Mouse (Mus musculus) testis, postnatal 14 days (tissue): ENCODE results near the gene Lsm5.

Source experiments
- DNase-seq: peaks from one replicate; pipeline ENCODE4 v3.0.0; 2021; ENCODE audit warnings: low spot score

The Lsm5 gene

DNA sequence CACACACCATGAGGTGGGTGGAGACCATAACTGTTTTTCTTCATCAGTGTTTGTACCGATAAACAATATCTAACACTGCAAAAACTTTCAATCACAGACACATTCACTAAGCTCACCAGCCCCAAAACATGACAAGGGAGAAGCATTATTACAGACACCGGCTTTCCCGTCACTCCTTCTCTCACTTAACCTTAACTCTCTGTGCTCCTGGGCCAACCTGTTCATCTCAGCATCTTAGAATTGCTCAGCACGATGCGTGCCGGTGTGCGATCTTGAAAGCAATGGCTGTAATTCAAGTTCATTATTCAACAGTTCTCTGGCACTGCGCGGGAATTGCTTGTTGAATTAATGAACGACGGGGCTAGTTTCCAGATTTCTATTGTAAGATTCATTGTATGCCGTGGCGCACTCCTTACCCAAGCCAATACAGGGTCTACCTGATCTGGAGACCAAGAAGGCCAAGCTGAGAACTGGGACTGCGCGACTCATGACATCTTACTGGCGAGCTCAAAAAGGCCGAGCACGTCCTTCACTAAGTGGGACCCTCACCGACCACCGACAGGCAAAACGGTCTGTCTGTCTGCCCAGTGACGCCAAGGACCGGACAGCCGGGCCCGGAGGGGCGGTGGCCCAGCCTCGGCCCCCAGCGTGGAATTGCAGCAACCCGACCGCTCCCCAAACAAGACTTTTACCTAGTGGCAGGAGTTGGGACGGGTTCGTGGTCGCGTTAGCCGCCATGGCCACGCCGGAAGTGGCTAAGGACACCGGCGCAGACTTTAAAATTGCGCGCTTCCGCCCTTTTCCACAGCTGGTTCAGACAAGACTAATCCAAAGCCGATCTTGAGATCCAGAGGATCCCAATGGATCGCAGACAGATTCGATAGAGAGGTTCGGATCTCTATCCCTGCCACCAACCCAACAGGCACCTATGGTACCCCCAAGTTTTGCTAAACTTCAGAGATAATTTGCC is at the start of gene Lsm5:
Lsm5 (minus strand) TSS at position 780 of the 970 bp plus-strand sequence.
- peak; percentile 86 for DNase-seq

DNA sequence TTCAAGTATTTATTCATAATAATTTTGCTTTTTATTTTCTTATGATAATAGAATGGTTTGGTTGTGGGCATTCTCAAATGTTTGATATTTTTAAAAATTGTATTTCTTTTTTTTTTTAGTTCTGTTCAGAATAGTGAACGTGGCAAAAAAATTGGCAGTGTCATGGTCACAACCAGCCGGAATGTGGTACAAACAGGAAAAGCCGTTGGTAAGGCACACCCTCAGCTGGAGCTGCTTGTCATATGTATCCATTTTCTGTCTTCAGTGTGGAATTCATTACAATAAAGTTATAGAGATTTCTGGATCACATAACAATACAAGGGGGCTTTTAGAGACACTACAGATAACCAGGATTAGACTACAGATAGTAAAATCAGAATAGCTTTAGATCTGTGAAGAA is 49.2 kb upstream of the Lsm5 start:
- no peak for DNase-seq

DNA sequence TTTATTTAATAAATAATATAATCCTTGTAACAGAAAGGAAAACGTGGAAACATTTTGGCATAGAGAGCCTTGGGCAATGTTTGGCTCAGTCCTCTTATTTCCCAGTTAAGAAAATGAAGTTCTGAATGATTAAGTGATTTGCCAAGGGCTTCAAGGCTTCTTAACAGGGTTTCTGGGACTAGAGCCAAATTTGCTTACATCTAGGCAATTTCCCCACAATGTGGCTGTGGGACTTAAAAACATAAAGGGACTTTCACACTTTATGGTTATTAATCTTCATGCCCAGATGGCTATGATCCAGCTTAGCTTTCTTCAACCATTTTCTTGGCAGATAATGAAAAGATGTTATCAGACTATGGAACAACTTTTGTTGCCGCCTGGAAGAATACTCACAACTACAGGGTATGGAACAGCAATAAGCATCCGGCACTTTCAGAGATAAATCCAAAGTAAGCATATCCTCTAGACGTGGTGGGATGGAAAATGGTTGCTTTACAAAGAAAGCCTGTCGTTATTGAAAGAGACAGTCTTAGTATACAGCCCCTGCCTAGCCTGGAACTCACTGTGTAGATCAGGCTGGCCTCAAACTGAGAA is 41.5 kb upstream of the Lsm5 start:
- no peak for DNase-seq

DNA sequence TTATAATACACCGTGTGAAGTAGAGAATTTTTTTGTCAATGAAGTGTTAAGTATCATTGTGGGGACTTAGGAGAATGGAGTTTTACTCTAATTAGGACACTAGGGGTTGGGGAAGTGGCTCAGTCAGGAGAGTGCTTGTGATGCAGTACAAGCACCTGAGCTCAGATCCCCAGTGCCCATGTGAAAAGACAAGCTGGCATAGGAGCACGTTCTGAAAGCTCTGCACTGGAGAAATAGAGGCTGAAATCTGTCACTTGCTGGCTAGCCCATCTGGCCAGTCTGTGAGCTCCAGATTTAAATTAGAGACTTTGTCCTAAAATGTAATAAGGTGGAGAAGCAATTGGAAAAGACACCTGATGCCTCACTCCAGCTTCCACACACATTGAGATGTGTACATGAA is 28.0 kb upstream of the Lsm5 start:
- no peak for DNase-seq

DNA sequence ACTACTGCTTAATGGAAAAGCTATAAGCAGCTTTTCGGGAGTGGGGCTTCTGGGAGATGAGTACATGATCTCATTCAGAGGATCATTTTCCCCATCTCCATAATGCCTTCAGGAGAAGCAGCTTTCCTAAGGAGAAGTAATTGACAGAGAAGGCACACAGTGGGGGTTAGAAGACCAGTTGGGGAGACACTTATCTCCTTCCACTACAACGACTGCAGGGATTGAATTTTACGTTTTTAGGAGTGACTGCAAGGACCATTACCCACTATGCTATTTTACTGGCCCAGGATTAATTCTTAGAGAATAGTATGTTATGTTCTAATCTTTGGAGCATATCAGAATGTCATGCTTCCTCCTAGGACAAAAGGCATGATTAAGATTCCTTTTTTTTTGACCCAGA is 16.4 kb upstream of the Lsm5 start:
- DNase-seq = no peak

DNA sequence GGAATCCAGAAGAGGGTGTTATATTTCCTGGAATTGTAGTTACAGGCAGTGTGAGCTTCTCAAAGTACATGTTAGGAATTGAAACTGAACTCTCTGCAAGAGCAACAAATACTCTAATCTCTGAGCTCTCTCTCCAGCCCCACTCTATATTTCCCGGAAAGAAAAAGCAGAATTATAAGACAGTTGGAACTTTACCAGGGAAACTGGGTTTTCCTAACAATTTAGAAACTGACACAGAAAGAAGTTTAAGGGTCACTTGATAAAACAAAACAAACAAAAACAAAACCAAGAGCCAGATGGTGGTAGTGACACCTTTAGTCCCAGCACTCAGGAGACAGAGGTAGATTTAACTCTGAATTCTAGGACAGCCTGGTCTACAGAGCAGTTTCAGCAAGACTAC is 14.6 kb upstream of the Lsm5 start:
- DNase-seq = no peak

DNA sequence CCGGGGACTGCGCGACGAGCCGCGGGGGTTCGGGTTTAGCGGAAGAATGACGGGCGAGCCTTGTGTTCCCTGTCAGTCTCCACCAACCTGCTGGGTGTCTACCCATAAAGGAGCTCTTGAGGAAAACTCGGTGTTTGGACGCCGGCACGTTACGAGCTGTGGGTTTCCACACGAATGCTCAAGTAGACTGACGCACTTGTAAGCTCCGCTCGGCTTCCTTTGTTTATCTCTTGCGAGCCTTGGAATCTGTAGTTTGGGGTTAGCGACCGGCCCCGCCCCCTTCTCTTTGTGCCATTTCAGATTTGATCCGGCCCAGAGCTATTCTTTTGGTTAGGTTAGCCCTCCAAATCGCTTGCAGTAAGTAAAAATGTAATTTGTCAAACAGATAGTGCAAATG is 10.8 kb upstream of the Lsm5 start:
- DNase-seq = no peak

DNA sequence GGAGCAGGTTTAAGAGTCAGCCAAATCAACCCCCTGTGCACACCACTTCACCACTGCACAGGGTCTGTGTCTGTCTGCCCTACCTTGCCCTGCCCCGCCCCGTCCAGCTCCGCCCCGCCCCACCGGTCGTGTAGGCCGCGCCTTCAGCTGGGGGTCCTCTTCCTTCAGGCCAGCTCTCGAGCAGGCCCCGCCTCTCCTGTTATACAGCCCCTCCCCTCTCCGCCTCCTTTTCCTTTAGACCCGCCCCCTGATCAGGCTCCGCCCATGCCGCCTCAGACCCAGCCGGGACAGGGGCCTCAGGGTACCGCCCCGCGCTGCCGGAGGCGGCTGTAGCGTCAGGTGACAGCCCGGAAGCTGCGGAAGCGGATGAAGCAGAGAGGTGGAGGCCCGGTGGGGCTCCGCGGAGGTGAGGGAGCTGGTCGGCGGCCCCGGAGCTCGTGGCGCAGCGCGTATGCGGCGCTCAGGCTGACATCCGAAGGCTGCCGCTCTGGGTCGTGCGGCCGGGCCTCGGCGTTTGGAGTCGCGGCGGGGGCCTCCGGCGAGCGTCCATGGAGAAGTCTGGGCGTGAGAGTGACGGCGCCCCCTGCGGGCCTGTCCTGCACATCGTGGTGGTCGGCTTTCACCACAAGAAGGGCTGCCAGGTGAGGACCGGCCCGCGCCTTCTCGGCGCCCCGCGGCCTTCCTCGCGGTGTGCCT is 10.2 kb upstream of the Lsm5 start, which contains the start of gene Avl9:
Avl9 (plus strand) TSS at position 326 of the 696 bp plus-strand sequence.
- peak; percentile 99 for DNase-seq

DNA sequence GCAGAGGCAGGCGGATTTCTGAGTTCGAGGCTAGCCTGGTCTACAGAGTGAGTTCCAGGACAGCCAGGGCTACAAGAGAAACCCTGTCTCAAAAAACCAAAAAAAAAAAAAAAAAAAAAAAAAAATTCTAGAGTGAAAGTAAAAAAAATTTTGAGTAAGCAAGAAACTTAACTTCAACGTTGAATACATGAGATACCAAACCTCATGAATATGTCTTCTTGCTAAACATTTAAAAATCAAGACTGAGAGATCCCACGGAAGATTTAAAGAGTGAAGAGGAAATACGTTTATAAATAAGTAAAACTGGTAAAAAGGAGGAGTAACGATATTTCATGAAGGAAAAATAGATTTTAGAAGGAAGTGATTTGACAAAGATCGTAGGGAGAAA is 9.7 kb upstream of the Lsm5 start:
- DNase-seq = no peak

DNA sequence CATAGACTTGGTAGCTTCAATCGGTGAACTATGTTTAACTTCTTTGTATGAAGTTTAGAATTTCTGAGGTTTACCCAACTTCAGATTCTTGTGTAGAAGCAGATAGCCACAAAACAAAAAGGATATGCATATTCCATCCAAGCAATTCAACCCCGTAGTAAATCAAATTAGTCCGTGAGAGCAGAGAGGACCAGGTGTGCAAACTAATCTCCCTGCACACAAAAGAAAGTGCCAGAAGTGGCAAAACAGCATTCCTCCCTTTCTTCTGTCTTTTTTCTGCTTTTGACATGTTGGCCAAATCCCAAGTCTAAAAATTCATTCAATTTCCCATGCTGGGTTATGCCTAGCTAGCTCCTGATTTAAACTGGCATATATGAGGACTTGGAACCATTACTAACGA is 12.1 kb downstream of the Lsm5 start:
- no peak for DNase-seq

DNA sequence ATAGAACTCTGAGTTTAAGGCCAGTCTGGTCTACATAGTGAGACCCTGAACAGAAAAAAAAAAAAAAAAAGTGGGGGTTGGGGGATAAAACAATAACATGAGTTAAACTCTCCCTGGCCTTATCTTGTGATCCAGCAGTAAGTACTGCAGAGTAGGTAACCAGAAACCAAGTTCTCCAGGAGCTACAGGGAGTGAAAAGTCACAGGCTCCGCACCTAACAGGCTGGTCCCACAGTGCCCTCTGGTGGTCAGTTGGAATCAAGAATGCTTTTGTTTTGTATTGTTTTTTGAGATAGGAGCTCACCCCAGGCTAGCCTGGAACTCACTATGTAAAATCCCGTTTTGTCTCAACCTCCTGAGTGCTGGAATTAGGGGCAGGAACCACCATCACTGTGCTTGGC is 13.3 kb downstream of the Lsm5 start:
- DNase-seq = peak; percentile 55

DNA sequence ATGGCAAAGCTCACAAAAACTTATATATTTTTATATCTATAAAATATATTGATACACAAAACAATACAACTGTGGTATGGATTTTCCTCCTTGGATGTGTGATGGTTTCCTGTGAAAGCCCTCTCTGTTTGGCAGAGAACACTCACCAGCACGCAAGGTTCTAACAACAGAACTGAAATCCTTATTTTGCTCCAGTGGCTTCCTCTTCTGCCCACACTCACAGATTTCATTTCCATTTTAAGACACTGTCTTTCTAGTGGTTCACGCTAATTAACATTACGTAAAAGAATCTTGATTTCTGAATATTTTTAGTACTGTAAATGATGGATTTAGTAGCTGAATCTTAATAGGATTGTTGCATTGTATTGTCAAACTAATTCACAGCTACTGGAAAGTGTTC is 16.3 kb downstream of the Lsm5 start:
- DNase-seq = no peak

DNA sequence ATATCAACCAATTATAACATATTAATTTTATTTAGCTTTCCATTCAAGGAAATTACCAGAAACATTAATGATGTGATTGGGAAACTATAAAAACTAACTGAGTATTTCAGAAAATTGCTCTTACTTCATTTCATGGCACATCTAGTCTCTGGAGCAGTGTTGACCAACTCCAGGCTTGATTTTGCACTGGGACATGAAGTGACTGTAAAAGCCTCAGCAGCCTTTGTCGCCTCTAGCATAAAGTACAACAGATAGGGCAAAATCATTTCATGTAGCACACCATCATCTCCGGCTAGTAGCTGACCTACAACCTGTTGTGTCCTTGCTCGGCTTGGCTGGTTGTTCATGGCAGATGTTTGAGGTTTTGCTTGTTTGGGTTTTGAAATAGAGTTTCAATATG is 40.1 kb downstream of the Lsm5 start:
- DNase-seq = no peak

DNA sequence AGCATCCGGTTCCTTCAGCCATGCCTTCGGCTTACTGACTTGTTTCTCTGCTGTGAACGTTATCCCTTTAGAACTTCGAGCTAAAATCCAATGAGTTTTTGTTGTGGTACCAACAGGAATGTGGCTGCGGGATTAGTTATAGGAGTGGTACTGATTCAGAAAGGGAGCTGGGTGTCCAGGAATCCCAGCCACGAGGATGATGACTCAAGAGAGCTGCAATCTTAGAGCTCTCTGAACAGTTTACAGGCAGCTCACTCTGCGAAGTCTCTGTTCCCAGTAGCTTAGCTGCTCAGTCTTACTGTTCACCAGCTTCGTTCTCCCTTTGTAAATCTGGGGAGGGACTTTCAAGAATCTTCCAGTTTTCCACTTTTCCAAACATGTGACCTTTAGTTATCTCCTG is 49.1 kb downstream of the Lsm5 start:
- no peak for DNase-seq

DNA sequence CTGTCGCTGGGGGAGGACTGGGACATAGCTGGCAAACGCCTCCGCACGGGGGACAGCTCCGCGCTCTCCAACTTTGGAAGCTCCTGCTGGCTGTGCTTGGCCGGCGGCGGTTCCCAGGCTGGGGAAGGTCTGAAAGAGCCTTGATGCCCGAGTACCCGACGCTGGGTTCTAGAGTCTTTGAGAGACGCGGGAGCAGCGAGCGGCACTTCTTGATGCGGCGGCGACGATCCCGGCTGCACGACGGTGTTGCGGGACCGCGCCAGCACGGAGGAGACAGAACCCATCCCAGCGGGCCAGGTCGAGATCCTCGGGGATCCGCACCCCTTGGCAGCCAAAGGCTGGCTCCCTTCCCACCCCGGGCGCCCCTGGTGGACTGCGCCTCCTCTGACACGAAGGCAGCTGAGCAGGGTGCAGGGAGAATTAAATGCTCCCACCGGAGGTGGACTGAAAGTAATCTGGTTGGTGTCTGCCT is 52.4 kb downstream of the Lsm5 start:
- DNase-seq = peak; percentile 14
